Mouse (Mus musculus) testis, adult 2 months (tissue): ENCODE data around the gene Bco1. TPM values are rescaled to one million over a fixed set of nuclear protein-coding genes. Genes with fewer than 3 reads are reported as not detected.

Experiments
- H3K27ac ChIP-seq: fragments of 200-500 bp; 2 replicates; pipeline ENCODE4 v1.5.1; 2012; ENCODE audit warnings: low read depth, low read length; ENCODE audit not compliant: control insufficient read depth, insufficient read depth
- H3K27me3 ChIP-seq: fragments of 200-500 bp; 2 replicates; pipeline ENCODE4 v1.6.1; 2012; ENCODE audit warnings: mild to moderate bottlenecking, low read length, moderate library complexity; ENCODE audit not compliant: control insufficient read depth, insufficient read depth
- H3K36me3 ChIP-seq: fragments of 200-500 bp; 2 replicates; pipeline ENCODE4 v1.6.1; 2012; ENCODE audit warnings: mild to moderate bottlenecking, low read length; ENCODE audit not compliant: control insufficient read depth, insufficient read depth
- H3K4me1 ChIP-seq: fragments of 200-500 bp; 2 replicates; pipeline ENCODE4 v1.6.1; 2012; ENCODE audit warnings: low read length; ENCODE audit not compliant: control insufficient read depth, insufficient read depth
- H3K4me3 ChIP-seq: fragments of 200-500 bp; 2 replicates; pipeline ENCODE4 v1.5.1; 2012; ENCODE audit warnings: low read depth, mild to moderate bottlenecking, low read length, moderate library complexity, mixed read lengths; ENCODE audit not compliant: control insufficient read depth
- CTCF ChIP-seq: fragments of 200-500 bp; IDR thresholded peaks from 2 replicates; pipeline ENCODE4 v1.5.1; 2012; ENCODE audit warnings: low read depth, mild to moderate bottlenecking, inconsistent platforms, low read length, moderate library complexity; ENCODE audit not compliant: control insufficient read depth, insufficient read depth, insufficient replicate concordance
- POLR2A ChIP-seq: fragments of 200-500 bp; IDR thresholded peaks from 2 replicates; pipeline ENCODE4 v1.6.1; 2012; ENCODE audit warnings: low read depth, mild to moderate bottlenecking, inconsistent platforms, low read length, moderate library complexity; ENCODE audit not compliant: control insufficient read depth
- polyA plus RNA-seq: library from polyadenylated mRNA; depleted of rRNA; stranded (reverse); fragments of >200 nt; gene quantifications from 2 replicates; pipeline ENCODE4 v1.2.3, GENCODE M21; 2012

Gene Bco1
- polyA plus RNA-seq, 1 experiment = 38.7 TPM

- H3K27ac ChIP-seq = no peak overlapping the region
- no peaks in the 10 kb centered on the region for H3K36me3 ChIP-seq
- TF ChIP-seq POLR2A (no peak), CTCF (no peak)
- H3K4me1 ChIP-seq = peaks cover 4% of the 10 kb centered on the region
- peak overlapping the region; percentile 24; the same call in 1 of the 2 replicates for H3K4me3 ChIP-seq
- no peaks in the 10 kb centered on the region for H3K27me3 ChIP-seq
Observed at GRCm38 (mm10) chr8:117112261-117112660, 16.6 kb downstream of the Bco1 start.

- H3K4me1 ChIP-seq = no peaks in the 10 kb centered on the region; the same call in 1 of the 2 replicates
- H3K36me3 ChIP-seq = no peaks in the 10 kb centered on the region
- TF ChIP-seq POLR2A (no peak), CTCF (no peak)
- no peak overlapping the region; the same call in 1 of the 2 replicates for H3K27ac ChIP-seq
- peak overlapping the region; percentile 54 for H3K4me3 ChIP-seq
- H3K27me3 ChIP-seq = no peaks in the 10 kb centered on the region
Observed at GRCm38 (mm10) chr8:117115094-117115493, 19.4 kb downstream of the Bco1 start.

- peak overlapping the region; percentile 47 for H3K4me3 ChIP-seq
- H3K4me1 ChIP-seq = no peaks in the 10 kb centered on the region
- no peaks in the 10 kb centered on the region for H3K27me3 ChIP-seq
- no peak for TF ChIP-seq CTCF
- peak; percentile 62; the same call in 1 of the 2 replicates for TF ChIP-seq POLR2A
- H3K27ac ChIP-seq = peak overlapping the region; percentile 51
- no peaks in the 10 kb centered on the region for H3K36me3 ChIP-seq
Observed at GRCm38 (mm10) chr8:117115676-117116446, 20.2 kb downstream of the Bco1 start.

GRCm38 (mm10) chr8:117116534-117116933 is 20.9 kb downstream of the Bco1 start:
- no peak for TF ChIP-seq POLR2A
- TF ChIP-seq CTCF = no peak
- H3K4me1 ChIP-seq = no peaks in the 10 kb centered on the region

GRCm38 (mm10) chr8:117118409-117118808 is 22.8 kb downstream of the Bco1 start:
- Histone ChIP-seq H3K36me3 (no peaks in the 10 kb centered on the region), H3K4me3 (peak overlapping the region; percentile 28), H3K4me1 (no peaks in the 10 kb centered on the region), H3K27me3 (no peaks in the 10 kb centered on the region), H3K27ac (no peak overlapping the region)
- TF ChIP-seq POLR2A (no peak), CTCF (no peak)

More at GRCm38 (mm10) chr8:117116534-117116933, 20.9 kb downstream of the Bco1 start:
- no peaks in the 10 kb centered on the region for H3K27me3 ChIP-seq
- no peak overlapping the region for H3K27ac ChIP-seq
- H3K36me3 ChIP-seq = no peaks in the 10 kb centered on the region
- H3K4me3 ChIP-seq = peak overlapping the region; percentile 47

- H3K4me1 ChIP-seq = no peaks in the 10 kb centered on the region
- no peaks in the 10 kb centered on the region for H3K27me3 ChIP-seq
- no peak overlapping the region for H3K4me3 ChIP-seq
- H3K27ac ChIP-seq = no peak overlapping the region
- TF ChIP-seq POLR2A (no peak), CTCF (no peak)
- no peaks in the 10 kb centered on the region for H3K36me3 ChIP-seq
Observed at GRCm38 (mm10) chr8:117121277-117121676, 25.6 kb downstream of the Bco1 start.

GRCm38 (mm10) chr8:117123850-117124633 is 28.4 kb downstream of the Bco1 start:
- Histone ChIP-seq H3K4me1 (no peaks in the 10 kb centered on the region), H3K27ac (no peak overlapping the region)
- TF ChIP-seq POLR2A (no peak), CTCF (no peak)

More at GRCm38 (mm10) chr8:117123850-117124633, 28.4 kb downstream of the Bco1 start:
- H3K4me3 ChIP-seq = no peak overlapping the region
- H3K27me3 ChIP-seq = no peaks in the 10 kb centered on the region
- H3K36me3 ChIP-seq = no peaks in the 10 kb centered on the region
